Mouse (Mus musculus): ENCODE data around the gene Isg15. TPM values are rescaled to one million over a fixed set of nuclear protein-coding genes. Genes with fewer than 3 reads are reported as not detected.

Isg15 gene
- polyA plus RNA-seq, 1 experiment from 2014 or later: 2.6 TPM

GRCm38 (mm10) chr4:156197131-156197828, 3.3 kb downstream of the Isg15 start, which contains the start of gene Agrn:
Agrn (minus strand) TSS chr4:156197488.
- WGBS (ENCODE audit: insufficient replicate concordance): under 1% methylated on average over 31 of the region's 88 CpGs
- 0 out of 2 replicates have a peak, but pooled peaks cover 3% of the 10 kb centered on the region for H3K36me3 ChIP-seq
- ATAC-seq: peak; percentile 80
- peak within 1 kb of the TSS; percentile 84 for H3K4me3 ChIP-seq
- peak within 1 kb of the TSS; percentile 87 for H3K9ac ChIP-seq
- H3K4me2 ChIP-seq: peak within 1 kb of the TSS; percentile 96
- H3K27ac ChIP-seq: peak within 1 kb of the TSS; percentile 97
- peaks cover 48% of the 10 kb centered on the region for H3K27me3 ChIP-seq (replicated peaks)
- H3K9me3 ChIP-seq (replicated peaks): no peaks in the 10 kb centered on the region
- peaks cover 69% of the 10 kb centered on the region for H3K4me1 ChIP-seq

DNA sequence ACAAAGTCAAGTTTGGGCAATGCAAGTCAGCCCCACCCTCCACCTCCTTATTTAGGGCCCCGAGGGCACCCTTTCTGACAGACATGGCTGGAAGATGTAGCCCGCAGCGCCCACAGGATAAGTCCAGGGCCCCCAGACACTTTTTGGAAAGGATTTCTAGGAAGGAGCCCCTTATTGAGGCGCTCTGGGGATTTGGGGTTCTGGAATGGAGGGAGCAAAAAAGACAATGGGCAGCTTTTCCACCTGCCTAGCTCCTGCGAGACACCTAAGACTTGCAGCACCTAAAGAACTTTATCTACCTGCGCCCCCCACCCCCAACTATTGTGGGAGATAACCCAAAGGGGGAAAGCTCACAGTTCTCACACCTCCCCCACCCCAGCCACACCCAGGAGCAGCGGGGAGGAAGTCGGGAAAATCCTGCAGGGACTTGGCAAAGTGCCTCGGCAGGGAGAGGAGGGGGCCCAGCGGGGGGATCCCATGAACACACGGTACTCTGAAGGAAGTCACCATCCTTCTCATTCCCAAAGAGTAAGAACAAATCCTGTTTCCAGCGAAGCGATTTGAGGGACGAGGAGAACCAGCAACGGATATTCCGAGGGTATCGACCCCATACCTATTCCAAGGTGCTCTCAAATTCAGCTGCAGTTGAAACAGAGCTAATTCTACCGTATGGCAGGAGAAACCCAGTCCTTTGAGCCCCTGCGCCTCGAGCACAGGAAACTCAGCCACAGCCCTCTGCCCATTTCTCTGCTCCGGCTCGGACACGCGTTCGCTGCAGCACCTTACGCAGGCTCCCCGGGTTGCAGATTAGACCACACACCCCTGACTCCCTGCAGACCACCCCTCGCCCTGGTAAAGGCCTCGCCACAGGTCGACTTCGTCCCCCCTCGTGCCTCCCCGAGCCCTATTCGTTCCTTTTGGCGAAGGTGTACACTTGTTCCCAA, 4.4 kb downstream of the Isg15 start:
- Histone ChIP-seq H3K27me3 (replicated peaks) (peaks cover 45% of the 10 kb centered on the region), H3K9ac (peak overlapping the region; percentile 87), H3K9me3 (replicated peaks) (no peaks in the 10 kb centered on the region), H3K4me2 (peak overlapping the region; percentile 96), H3K4me1 (peaks cover 71% of the 10 kb centered on the region), H3K4me3 (peak overlapping the region; percentile 84), H3K36me3 (0 out of 2 replicates have a peak, but pooled peaks cover 7% of the 10 kb centered on the region), H3K27ac (peak overlapping the region; percentile 97; the same call in 1 of the 2 replicates)
- ATAC-seq: no peak
- WGBS (ENCODE audit: insufficient replicate concordance): 8% methylated on average over 35 of the region's 35 CpGs

- peaks cover 70% of the 10 kb centered on the region for H3K4me1 ChIP-seq
- no peak overlapping the region for H3K4me3 ChIP-seq
- WGBS (ENCODE audit: insufficient replicate concordance): 59% methylated on average over 6 of the region's 6 CpGs
- H3K36me3 ChIP-seq: peaks cover 17% of the 10 kb centered on the region; the same call in 1 of the 2 replicates
- H3K27me3 ChIP-seq (replicated peaks): peaks cover 48% of the 10 kb centered on the region
- H3K9ac ChIP-seq: no peak overlapping the region
- H3K9me3 ChIP-seq (replicated peaks): no peaks in the 10 kb centered on the region
- no peak for ATAC-seq
- peak overlapping the region; percentile 0; the same call in 1 of the 2 replicates for H3K4me2 ChIP-seq
- no peak overlapping the region for H3K27ac ChIP-seq
Measured at GRCm38 (mm10) chr4:156194346-156194745, 6.3 kb downstream of the Isg15 start.

DNA sequence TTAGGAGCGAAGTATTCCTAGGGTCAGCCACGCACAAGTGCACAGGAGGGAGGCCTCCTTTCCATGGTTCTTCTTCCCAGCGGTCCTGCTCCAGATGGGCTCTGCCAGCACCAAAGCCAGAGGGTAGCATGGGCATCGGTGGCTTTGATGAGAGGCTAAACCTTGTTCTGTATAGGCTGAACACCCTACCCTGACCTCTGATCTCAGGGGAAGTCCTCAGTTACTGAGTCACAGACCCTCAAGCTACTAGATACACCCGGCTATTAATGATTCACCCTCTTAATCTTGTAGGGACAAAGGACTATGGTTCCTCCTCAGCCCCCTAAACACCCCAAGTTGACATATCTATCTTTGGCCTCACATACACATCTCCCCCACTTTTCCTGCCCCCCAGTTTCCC, 6.7 kb downstream of the Isg15 start:
- Histone ChIP-seq H3K27ac (no peak overlapping the region), H3K9me3 (replicated peaks) (no peaks in the 10 kb centered on the region), H3K9ac (no peak overlapping the region), H3K4me3 (no peak overlapping the region), H3K4me1 (peaks cover 75% of the 10 kb centered on the region), H3K4me2 (peak overlapping the region; percentile 0; the same call in 1 of the 2 replicates), H3K27me3 (replicated peaks) (peaks cover 47% of the 10 kb centered on the region), H3K36me3 (peaks cover 17% of the 10 kb centered on the region; the same call in 1 of the 2 replicates)
- no peak for ATAC-seq
- 73% methylated on average over 5 of the region's 5 CpGs for WGBS (ENCODE audit: insufficient replicate concordance)

DNA sequence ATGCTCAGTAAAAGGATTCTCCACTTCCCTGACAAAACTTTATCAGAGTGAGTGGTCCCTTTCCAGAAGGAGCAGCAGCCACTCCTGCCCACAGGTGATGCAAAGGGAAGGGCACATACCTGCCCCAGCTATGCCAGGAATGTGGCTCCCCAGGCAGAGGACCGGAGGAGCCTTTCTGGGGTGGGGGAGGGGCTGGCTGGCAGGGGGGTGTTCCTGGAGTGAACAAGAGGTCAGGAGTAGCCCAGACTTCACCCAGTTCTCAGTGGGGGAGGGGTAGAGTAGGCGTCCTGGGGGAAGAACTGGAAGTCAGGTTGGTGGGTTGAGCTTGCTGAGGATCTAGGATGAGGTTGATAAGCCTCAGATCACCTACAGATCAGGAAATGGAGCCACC, 7.4 kb downstream of the Isg15 start:
- H3K36me3 ChIP-seq: peaks cover 17% of the 10 kb centered on the region; the same call in 1 of the 2 replicates
- no peaks in the 10 kb centered on the region for H3K9me3 ChIP-seq (replicated peaks)
- no peak overlapping the region for H3K4me2 ChIP-seq
- H3K27me3 ChIP-seq (replicated peaks): peaks cover 45% of the 10 kb centered on the region
- no peak overlapping the region for H3K27ac ChIP-seq
- H3K4me3 ChIP-seq: no peak overlapping the region
- H3K4me1 ChIP-seq: peaks cover 77% of the 10 kb centered on the region
- WGBS (ENCODE audit: insufficient replicate concordance): 56% methylated on average over 2 of the region's 2 CpGs
- H3K9ac ChIP-seq: no peak overlapping the region
- no peak for ATAC-seq

- Histone ChIP-seq H3K9me3 (replicated peaks) (no peaks in the 10 kb centered on the region), H3K27me3 (replicated peaks) (peaks cover 45% of the 10 kb centered on the region), H3K4me1 (peaks cover 79% of the 10 kb centered on the region), H3K4me2 (peak overlapping the region; percentile 27; the same call in 1 of the 2 replicates), H3K36me3 (peaks cover 17% of the 10 kb centered on the region; the same call in 1 of the 2 replicates), H3K4me3 (no peak overlapping the region), H3K9ac (peak overlapping the region; percentile 37; the same call in 1 of the 2 replicates), H3K27ac (no peak overlapping the region)
- peak; percentile 52 for ATAC-seq
- 50% methylated on average over 8 of the region's 8 CpGs for WGBS (ENCODE audit: insufficient replicate concordance)
Measured at GRCm38 (mm10) chr4:156192421-156193199, 8.0 kb downstream of the Isg15 start.

GRCm38 (mm10) chr4:156188811-156189323, 11.8 kb downstream of the Isg15 start:
- ATAC-seq: no peak
- Histone ChIP-seq H3K4me3 (no peak overlapping the region), H3K27ac (peak overlapping the region; percentile 53; the same call in 1 of the 2 replicates), H3K36me3 (peaks cover 23% of the 10 kb centered on the region; the same call in 1 of the 2 replicates), H3K9me3 (replicated peaks) (no peaks in the 10 kb centered on the region), H3K4me1 (peaks cover 90% of the 10 kb centered on the region), H3K27me3 (replicated peaks) (peaks cover 17% of the 10 kb centered on the region), H3K9ac (no peak overlapping the region), H3K4me2 (peak overlapping the region; percentile 5; the same call in 1 of the 2 replicates)
- WGBS (ENCODE audit: insufficient replicate concordance): 48% methylated on average over 6 of the region's 6 CpGs

GRCm38 (mm10) chr4:156188162-156188810, 12.3 kb downstream of the Isg15 start:
- Histone ChIP-seq H3K4me1 (peaks cover 88% of the 10 kb centered on the region), H3K4me2 (no peak overlapping the region; the same call in 1 of the 2 replicates), H3K36me3 (peaks cover 23% of the 10 kb centered on the region; the same call in 1 of the 2 replicates), H3K4me3 (no peak overlapping the region), H3K27ac (no peak overlapping the region), H3K27me3 (replicated peaks) (peaks cover 17% of the 10 kb centered on the region), H3K9me3 (replicated peaks) (no peaks in the 10 kb centered on the region), H3K9ac (no peak overlapping the region)
- 63% methylated on average over 5 of the region's 5 CpGs for WGBS (ENCODE audit: insufficient replicate concordance)
- ATAC-seq: no peak

DNA sequence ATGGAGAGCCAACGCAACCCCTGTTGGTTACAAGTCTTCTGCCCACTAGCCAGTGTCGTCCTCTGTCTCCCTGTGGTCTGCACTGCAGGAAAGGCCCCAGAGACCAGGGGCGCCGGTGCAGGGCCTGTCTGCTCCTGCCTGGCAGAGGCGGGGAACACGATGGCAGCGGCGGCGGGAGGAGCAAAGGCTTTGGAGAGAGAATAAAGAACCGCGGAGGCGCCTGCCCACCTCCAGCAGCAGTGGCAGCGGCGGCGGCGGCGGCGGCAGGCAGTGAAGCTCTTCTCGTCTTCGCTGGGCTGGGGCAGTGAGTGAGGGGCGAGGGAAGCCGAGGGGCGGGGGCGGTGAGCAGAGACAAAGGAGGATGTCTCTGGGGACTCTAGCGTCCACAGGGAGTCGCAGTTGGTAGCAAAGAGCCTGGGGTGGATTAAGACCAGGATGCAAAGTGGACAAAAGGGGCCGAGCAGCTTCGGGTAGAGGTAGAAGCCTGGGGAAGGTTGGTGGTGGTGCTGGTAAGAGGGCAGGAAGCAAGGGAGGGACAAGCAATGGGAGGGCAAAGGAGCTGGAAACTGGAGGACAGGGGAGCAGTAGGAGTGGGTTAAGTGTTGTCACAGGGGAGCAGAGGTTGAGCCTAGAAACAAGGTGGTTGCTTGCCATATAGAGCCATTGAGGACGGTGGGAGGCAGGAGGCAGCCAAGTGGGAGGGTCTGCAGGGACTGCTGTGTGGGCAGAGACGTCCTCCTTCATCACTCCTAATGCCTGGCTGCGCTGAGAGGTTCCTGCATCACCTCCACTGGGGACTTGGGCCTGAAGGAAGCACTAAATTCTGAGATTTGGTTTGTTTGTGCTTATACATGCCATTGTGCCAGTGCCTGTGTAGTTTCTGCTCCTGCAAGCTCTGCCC, 14.4 kb downstream of the Isg15 start:
- peak; percentile 34 for ATAC-seq
- 10% methylated on average over 31 of the region's 31 CpGs for WGBS (ENCODE audit: insufficient replicate concordance)
- H3K4me1 ChIP-seq: peaks cover 76% of the 10 kb centered on the region
- H3K27ac ChIP-seq: peak overlapping the region; percentile 31
- peaks cover 11% of the 10 kb centered on the region; the same call in 1 of the 2 replicates for H3K27me3 ChIP-seq (replicated peaks)
- H3K4me2 ChIP-seq: peak overlapping the region; percentile 70
- H3K9me3 ChIP-seq (replicated peaks): no peaks in the 10 kb centered on the region
- H3K4me3 ChIP-seq: peak overlapping the region; percentile 44
- peak overlapping the region; percentile 68 for H3K9ac ChIP-seq
- H3K36me3 ChIP-seq: peaks cover 19% of the 10 kb centered on the region; the same call in 1 of the 2 replicates

DNA sequence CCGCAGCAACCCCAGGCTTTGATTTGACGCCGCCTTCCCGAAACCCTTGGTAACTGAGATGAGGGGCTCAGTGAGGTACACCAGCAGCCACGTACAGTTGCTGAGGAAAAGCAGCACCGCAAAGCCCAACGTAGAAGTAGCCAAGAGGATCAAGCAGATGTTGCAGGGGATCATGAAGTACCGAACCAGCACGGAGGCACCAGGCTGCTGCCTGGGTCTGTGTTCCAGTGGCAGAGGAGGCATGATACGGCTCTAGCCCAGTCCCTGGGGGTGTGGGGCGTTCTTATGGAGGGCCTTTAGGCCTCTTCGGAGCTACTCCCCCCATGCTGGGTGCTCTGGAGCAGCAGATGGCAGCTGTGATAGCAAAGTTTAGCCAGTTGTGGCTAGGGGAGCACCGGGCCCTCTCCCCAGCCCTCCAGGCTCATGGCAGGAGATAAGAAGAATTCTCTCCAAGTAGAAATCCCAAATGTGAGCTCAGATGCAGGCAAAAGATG, 15.1 kb downstream of the Isg15 start:
- Histone ChIP-seq H3K27me3 (replicated peaks) (peaks cover 11% of the 10 kb centered on the region; the same call in 1 of the 2 replicates), H3K4me1 (peaks cover 76% of the 10 kb centered on the region), H3K27ac (peak overlapping the region; percentile 31), H3K4me3 (peak overlapping the region; percentile 44), H3K4me2 (peak overlapping the region; percentile 70), H3K36me3 (peaks cover 13% of the 10 kb centered on the region; the same call in 1 of the 2 replicates), H3K9ac (peak overlapping the region; percentile 68), H3K9me3 (replicated peaks) (no peaks in the 10 kb centered on the region)
- ATAC-seq: peak; percentile 85
- 46% methylated on average over 13 of the region's 13 CpGs for WGBS (ENCODE audit: insufficient replicate concordance)
